Mouse (Mus musculus): Measurements from ENCODE around the gene Rps15.
"Not testable (repeated sequence)": the region's sequence is repeated elsewhere in the genome, so short reads cannot be mapped to it uniquely, and the experiment has no call there.

DNA sequence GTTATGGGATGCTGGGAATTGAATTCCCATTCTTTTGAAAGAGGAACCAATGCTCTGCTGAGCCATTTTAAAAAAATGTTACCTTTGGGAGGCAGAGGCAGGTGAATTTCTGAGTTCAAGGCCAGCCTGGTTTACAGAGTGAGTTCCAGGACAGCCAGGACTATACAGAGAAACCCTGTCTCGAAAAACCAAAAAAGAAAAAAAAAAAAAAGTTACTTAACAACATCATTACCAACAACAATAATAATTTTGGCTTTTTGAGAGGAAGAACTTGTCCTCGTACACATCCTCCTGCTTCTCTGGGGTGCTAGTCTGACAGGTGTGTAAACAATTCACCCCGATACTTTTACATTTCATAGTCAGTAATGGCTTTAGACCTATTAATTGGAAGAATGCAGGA lies 43.8 kb upstream of the Rps15 start:
- TF ChIP-seq CTCF, EP300 (IDR thresholded peaks at IDR 0.05): not testable (repeated sequence)
